Mouse (Mus musculus): ENCODE results near the gene Olfr819.
"Not testable (repeated sequence)": the region's sequence is repeated elsewhere in the genome, so short reads cannot be mapped to it uniquely, and the experiment has no call there.

Olfr819 gene

DNA sequence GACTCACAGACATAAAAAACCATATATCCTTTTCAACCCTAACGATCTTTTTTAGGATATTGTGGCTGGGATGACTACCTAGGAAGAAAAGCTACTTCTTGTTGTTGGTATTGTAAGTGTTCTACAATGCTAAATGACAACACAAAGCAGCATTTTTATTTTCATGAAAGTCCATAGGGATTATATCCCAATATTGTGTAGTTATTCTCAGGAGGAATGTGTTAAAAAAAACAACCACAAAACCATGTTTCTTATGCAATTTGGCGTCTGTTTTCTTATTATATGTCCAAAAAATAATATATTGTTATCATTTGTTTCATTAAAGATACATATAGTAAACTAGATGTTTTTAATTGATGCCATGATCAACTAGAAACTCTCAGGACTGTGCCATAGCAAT is at the start of gene Olfr819:
Gene Olfr819 (minus strand): TSS at position 101 of the 400 bp plus-strand sequence.
- DNase-seq = not testable (repeated sequence)

DNA sequence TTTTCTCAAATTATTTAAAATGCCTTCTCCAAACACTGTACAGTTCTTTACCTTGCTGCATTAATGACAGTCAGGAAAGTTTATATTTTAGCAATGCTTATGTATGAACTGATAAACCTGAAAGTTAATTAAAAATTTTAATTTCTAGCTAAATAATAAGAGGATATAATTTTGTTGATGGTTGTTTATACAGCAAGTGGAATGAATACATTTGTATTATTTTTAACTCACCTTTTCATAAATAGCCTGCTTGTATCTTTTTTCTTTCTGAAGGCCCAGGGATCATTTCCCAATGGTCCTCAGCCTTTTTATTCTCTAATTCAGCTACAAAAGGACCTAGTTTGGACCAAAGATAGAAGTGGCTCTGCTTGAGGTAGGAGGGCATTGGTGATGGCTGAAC is 45.3 kb upstream of the Olfr819 start, which contains the start of gene Olfr820:
Gene Olfr820 (plus strand): TSS at position 301 of the 400 bp plus-strand sequence.
- no peak for DNase-seq

DNA sequence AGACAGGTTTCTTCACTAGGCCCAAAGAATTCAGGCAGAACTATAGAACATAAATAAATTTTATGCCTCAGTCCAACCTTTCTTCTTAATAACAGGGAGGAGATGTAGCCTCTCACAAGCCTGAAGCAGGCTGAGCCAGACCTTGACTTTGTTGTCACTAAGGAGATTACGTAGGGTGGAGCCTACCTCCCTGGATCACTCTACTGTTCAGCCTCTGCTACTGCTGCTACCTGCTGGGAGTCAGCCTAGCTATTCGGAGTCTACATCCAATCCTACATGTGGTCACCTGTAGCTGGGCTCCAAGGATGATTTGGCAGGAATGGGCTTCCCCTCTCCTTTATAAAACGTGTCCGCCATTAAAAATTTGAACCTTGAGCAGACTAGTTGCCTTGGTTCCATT is 38.3 kb upstream of the Olfr819 start:
- DNase-seq = not testable (repeated sequence)

DNA sequence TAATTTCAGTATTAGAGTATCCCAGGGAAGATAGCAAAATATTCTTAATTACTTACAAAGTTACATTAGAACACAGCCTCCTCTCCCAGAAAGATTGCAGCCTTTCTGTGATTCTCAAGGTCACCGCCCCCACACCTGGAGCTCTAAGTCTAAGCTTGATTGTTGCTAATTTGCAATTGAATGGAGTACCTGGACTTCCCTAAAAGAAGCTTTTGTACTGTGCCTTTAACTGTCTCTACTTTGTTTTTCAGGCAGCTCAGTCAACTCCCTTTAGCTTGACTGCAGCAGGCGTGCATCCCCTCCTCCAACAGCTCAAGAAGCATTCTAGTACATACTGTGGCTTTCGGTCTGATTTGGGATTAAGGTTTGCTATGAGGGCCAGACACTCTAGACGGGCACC is 37.0 kb upstream of the Olfr819 start:
- not testable (repeated sequence) for DNase-seq

DNA sequence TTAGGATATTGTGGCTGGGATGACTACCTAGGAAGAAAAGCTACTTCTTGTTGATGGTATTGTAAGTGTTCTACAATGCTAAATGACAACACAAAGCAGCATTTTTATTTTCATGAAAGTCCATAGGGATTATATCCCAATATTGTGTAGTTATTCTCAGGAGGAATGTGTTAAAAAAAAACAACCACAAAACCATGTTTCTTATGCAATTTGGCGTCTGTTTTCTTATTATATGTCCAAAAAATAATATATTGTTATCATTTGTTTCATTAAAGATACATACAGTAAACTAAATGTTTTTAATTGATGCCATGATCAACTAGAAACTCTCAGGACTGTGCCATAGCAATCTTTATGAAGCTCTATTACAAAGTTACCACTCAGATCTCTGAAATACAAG is 17.9 kb upstream of the Olfr819 start, which contains the start of gene Gm10310:
Gene Gm10310 (minus strand): TSS at position 101 of the 400 bp plus-strand sequence.
- not testable (repeated sequence) for DNase-seq

DNA sequence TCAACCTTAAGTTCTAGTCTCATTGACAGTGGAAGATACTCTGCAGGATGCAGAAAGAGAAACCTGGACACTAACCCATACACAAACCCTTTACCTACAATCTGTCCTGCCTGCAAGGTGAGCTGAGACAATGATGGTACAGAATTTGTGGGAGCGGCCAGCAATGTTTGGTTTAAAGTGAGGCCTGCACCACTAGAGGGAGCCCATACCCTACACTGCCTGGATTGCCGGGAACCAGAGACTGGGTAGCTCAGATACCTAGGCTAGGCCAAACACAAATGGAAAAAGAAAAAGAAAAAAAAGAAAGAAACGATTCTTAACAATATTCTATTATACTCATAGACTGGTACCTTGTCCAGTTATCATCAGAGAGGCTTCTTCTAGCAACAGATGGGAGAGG is 14.8 kb upstream of the Olfr819 start:
- DNase-seq = not testable (repeated sequence)

DNA sequence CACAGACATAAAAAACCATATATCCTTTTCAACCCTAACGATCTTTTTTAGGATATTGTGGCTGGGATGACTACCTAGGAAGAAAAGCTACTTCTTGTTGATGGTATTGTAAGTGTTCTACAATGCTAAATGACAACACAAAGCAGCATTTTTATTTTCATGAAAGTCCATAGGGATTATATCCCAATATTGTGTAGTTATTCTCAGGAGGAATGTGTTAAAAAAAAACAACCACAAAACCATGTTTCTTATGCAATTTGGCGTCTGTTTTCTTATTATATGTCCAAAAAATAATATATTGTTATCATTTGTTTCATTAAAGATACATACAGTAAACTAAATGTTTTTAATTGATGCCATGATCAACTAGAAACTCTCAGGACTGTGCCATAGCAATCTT is 9.0 kb upstream of the Olfr819 start, which contains the start of gene Olfr247:
Gene Olfr247 (minus strand): TSS at position 101 of the 400 bp plus-strand sequence.
- DNase-seq = not testable (repeated sequence)

DNA sequence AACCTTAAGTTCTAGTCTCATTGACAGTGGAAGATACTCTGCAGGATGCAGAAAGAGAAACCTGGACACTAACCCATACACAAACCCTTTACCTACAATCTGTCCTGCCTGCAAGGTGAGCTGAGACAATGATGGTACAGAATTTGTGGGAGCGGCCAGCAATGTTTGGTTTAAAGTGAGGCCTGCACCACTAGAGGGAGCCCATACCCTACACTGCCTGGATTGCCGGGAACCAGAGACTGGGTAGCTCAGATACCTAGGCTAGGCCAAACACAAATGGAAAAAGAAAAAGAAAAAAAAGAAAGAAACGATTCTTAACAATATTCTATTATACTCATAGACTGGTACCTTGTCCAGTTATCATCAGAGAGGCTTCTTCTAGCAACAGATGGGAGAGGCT is 5.9 kb upstream of the Olfr819 start:
- DNase-seq = not testable (repeated sequence)

DNA sequence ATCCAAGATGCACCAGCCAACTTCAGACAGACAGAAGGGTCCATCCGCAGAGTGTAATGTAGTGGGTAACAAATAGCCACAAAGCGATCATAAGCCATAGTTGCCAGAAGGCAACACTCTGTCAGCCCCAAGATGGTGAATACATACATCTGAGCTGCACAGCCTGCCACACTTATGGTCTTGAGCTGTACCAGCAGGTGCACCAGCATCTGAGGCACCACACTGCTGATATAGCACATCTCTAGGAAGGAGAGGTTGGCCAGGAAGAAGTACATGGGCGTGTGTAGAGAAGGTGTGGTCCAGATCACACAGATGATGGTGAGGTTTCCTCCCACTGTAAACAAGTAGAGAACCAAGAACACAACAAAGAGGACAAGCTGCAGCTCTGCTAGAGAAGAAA is 834 bp downstream of the Olfr819 start:
- DNase-seq = not testable (repeated sequence)

DNA sequence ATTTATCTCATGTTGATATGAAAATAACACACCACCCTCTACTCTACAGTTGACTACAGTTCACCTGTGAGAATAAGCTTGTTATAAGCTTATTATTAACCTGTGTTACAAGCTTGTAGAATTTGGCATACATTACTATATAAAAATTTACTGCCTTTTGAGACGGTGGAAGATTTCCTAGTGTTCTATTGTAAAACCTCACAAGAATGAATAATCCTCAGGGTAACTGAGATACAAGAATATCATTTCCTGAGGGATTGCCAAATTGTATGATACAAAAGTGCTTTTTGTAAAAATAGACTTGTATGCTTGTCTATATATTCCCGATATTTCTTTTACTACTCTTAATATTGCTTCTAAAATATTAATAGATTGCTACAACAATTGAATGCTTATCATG is 18.1 kb downstream of the Olfr819 start, which contains the start of gene Olfr818:
Gene Olfr818 (minus strand): TSS at position 101 of the 400 bp plus-strand sequence.
- DNase-seq = no peak

DNA sequence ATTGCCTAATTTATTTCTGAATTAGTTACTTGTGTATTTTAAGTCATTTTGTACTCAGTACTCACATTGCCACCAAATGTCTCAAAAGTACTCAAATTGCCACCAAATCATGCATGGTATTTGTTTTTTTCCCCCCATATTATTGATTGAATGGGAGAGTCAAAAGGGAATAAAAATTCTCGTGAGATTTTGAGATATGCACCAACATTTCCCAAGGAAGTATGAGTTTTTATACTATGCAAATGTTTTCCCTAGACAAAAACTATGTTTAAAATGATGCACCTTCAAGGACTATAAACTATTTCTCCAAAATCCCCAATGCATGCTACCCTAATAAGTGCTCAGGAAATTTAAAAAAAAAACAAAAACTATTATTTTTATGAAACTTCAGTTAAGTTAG is 51.6 kb downstream of the Olfr819 start, which contains the start of gene Olfr816:
Gene Olfr816 (minus strand): TSS at position 101 of the 400 bp plus-strand sequence.
- DNase-seq = no peak
